Mouse (Mus musculus) lung, postnatal 36 days (tissue): ENCODE measurements around the gene Olfr514.

Experiments used
- DNase-seq: peaks from one replicate; pipeline ENCODE4 v3.0.0; 2022; ENCODE audit warnings: mixed read lengths

Gene Olfr514

GRCm38 (mm10) chr7:108825897-108826296 lies at the start of gene Olfr514:
TSS of gene Olfr514 (minus strand) at chr7:108825997.
- DNase-seq = no peak

DNA sequence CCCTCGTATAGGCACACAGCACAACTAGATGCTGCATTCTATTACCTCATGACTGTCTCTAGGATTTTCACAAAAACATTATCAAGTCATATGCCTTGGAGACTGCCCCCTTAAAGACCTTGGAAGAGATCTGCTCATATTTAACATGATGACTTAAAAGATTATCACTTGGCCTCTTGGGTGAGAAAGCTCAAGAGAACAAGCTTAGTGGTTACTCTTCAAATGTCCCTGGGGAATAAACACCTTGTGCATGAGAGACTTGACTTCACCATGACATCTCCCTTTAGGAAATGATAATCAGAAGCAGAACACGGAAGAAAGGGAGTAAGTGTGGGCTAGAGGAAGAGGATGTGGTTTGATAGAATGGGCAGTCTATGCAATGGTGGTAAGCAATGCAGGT lies 46.5 kb upstream of the Olfr514 start, which contains the start of gene Olfr517:
Gene Olfr517 (minus strand): TSS at position 101 of the 400 bp plus-strand sequence.
- DNase-seq = no peak

DNA sequence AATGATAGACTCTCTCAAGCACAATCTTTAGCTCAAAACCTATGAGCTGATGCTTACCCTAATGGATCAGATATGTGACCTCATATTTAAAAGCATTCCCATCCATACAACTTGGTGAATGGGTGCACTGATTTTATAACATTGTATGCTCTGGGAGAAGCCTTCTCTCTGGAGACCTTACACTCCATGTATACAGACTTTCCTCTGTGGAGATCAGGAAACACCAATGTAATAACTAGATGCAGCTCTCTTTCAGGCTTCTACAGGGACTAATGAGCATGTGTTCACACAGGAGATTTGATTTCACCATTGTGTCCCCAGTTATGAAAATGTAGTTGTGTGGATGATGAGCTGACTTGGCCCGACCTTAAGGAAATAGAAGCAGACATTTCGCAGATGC lies 24.6 kb upstream of the Olfr514 start, which contains the start of gene Olfr516:
Gene Olfr516 (minus strand): TSS at position 101 of the 400 bp plus-strand sequence.
- DNase-seq = no peak

DNA sequence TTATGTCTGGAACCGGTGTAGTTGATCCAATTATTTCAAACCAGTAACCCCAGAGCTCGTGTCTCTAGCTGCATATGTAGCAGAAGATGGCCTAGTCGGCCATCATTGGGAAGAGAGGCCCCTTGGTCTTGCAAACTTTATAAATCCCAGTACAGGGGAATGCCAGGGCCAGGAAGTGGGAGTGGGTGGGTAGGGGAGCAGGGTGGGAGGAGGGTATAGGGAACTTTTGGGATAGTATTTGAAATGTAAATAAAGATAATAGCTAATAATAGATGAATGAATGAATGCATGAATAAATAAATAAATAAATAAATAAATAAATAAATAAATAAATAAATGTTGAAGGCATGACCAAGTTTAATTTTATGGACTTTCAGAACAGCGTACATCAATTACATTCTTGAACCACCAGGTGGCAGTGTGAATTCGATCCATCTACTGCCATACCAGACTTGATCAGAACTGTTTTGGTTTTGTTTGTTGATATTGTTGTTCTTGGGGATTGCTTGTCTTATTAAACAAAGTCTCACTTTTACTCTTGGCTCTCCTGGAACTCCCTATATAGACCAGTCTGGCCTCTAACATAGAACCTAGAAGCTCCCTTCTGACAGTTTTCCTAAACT lies 11.1 kb downstream of the Olfr514 start:
- peak; percentile 36 for DNase-seq

- DNase-seq = no peak
Measured at GRCm38 (mm10) chr7:108797205-108797933, 28.4 kb downstream of the Olfr514 start.
